Mouse (Mus musculus) CH12.LX (cell line): ENCODE measurements around the gene Pla1a. TPM values are rescaled to one million over a fixed set of nuclear protein-coding genes. Genes with fewer than 3 reads are reported as not detected.
A peak's percentile ranks its signal among the peaks of the same experiment; 100 is the strongest.

ENCODE experiments used
- DNase-seq: peaks from one replicate; pipeline ENCODE4 v3.0.0-alpha.2; 2013; ENCODE audit errors: extremely low read depth
- H3K27ac ChIP-seq: 2 replicates; pipeline ENCODE4 v1.5.1; 2012; ENCODE audit warnings: low read depth, mild to moderate bottlenecking, control low read depth, moderate library complexity; ENCODE audit not compliant: insufficient read depth
- H3K27me3 ChIP-seq: replicated peaks from 2 replicates; pipeline ENCODE3; 2012; ENCODE audit warnings: inconsistent platforms
- H3K36me3 ChIP-seq, 2 experiments: replicated peaks in 1 of 2; 2 replicates each; pipeline versions ENCODE3 to v1.6.1; 2012; ENCODE audit warnings: inconsistent platforms in 1 of 2, low read length in 1 of 2, mild to moderate bottlenecking in 1 of 2, mixed read lengths in 1 of 2, moderate library complexity in 1 of 2; ENCODE audit not compliant: control insufficient read depth in 1 of 2, insufficient read depth in 1 of 2
- H3K4me1 ChIP-seq, 2 experiments: 2 replicates each; pipeline ENCODE4 v1.6.1; 2012; ENCODE audit warnings: inconsistent platforms in 1 of 2, moderate library complexity in 1 of 2; ENCODE audit not compliant: insufficient read depth in 2 of 2, control insufficient read depth in 1 of 2
- H3K4me2 ChIP-seq: 2 replicates; pipeline ENCODE4 v1.6.1; 2012; ENCODE audit warnings: low read depth, mild to moderate bottlenecking, control low read depth; ENCODE audit not compliant: poor library complexity, insufficient read depth, severe bottlenecking
- H3K4me3 ChIP-seq, 3 experiments: fragments of 150-350 bp in 1 of 3; sonication (generic) in 1 of 3; replicated peaks in 1 of 3; 2 replicates each; pipeline versions ENCODE3 to v1.5.1; 2011 to 2012; ENCODE audit warnings: low read depth in 2 of 3, low read length in 2 of 3, mild to moderate bottlenecking in 2 of 3, moderate library complexity in 2 of 3, control low read depth in 1 of 3, improper control_type of control experiment in 1 of 3, inconsistent platforms in 1 of 3, mixed read lengths in 1 of 3; ENCODE audit not compliant: poor library complexity in 1 of 3
- H3K79me2 ChIP-seq: replicated peaks from 2 replicates; pipeline ENCODE4 v1.6.1; 2012; ENCODE audit warnings: mild to moderate bottlenecking, moderate library complexity; ENCODE audit not compliant: control insufficient read depth, poor library complexity, insufficient read depth, severe bottlenecking; ENCODE audit errors: extremely low read depth
- H3K9ac ChIP-seq: 2 replicates; pipeline ENCODE4 v1.6.1; 2012; ENCODE audit warnings: low read depth, mild to moderate bottlenecking, control low read depth, moderate library complexity; ENCODE audit not compliant: insufficient read depth
- H3K9me3 ChIP-seq: replicated peaks from 2 replicates; pipeline ENCODE3; 2012; ENCODE audit warnings: low read length, inconsistent platforms, mixed read lengths
- BHLHE40 ChIP-seq: IDR thresholded peaks from 2 replicates; pipeline ENCODE4 v1.6.1; 2011; ENCODE audit warnings: mild to moderate bottlenecking, low read depth, low read length, improper control_type of control experiment
- CHD2 ChIP-seq: IDR thresholded peaks from 2 replicates; pipeline ENCODE4 v1.6.1; 2011; ENCODE audit warnings: low read length, improper control_type of control experiment
- E2F4 ChIP-seq: IDR thresholded peaks from 2 replicates; pipeline ENCODE4 v1.6.1; 2011; ENCODE audit warnings: low read depth, low read length, improper control_type of control experiment; ENCODE audit not compliant: insufficient replicate concordance
- ETS1 ChIP-seq: conservative IDR thresholded peaks from 2 replicates; pipeline ENCODE4 v1.6.1; 2012; ENCODE audit warnings: low read depth, mild to moderate bottlenecking, inconsistent platforms, low read length, improper control_type of control experiment, moderate library complexity
- HCFC1 ChIP-seq: IDR thresholded peaks from 2 replicates; pipeline ENCODE4 v1.6.1; 2012; ENCODE audit warnings: low read depth, mild to moderate bottlenecking, inconsistent platforms, low read length, improper control_type of control experiment
- IRF4 ChIP-seq: IDR thresholded peaks from 2 replicates; pipeline ENCODE4 v1.6.1; 2014; ENCODE audit warnings: low read depth, mild to moderate bottlenecking, inconsistent platforms, low read length, improper control_type of control experiment
- JUN ChIP-seq: IDR thresholded peaks from 2 replicates; pipeline ENCODE4 v1.6.1; 2011; ENCODE audit warnings: low read depth, mild to moderate bottlenecking, low read length, improper control_type of control experiment, moderate library complexity; ENCODE audit not compliant: insufficient read depth
- JUND ChIP-seq: conservative IDR thresholded peaks from 2 replicates; pipeline ENCODE4 v1.6.1; 2011; ENCODE audit warnings: low read depth, low read length, improper control_type of control experiment
- MAFK ChIP-seq: IDR thresholded peaks from 2 replicates; pipeline ENCODE4 v1.6.1; 2011; ENCODE audit warnings: low read length, improper control_type of control experiment; ENCODE audit not compliant: insufficient replicate concordance
- MAZ ChIP-seq: IDR thresholded peaks from 2 replicates; pipeline ENCODE4 v1.6.1; 2012; ENCODE audit warnings: low read depth, mild to moderate bottlenecking, inconsistent platforms, low read length, improper control_type of control experiment, moderate library complexity
- PAX5 ChIP-seq: IDR thresholded peaks from 2 replicates; pipeline ENCODE4 v1.6.1; 2012; ENCODE audit warnings: low read length, inconsistent platforms, mixed read lengths
- POLR2A ChIP-seq: IDR thresholded peaks from 2 replicates; pipeline ENCODE4 v1.6.1; 2011; ENCODE audit warnings: low read depth, mild to moderate bottlenecking, improper control_type of control experiment, low read length
- POLR2AphosphoS2 ChIP-seq: IDR thresholded peaks from 2 replicates; pipeline ENCODE4 v1.6.1; 2011; ENCODE audit warnings: low read depth, low read length, improper control_type of control experiment
- RCOR1 ChIP-seq: conservative IDR thresholded peaks from 2 replicates; pipeline ENCODE4 v1.6.1; 2012; ENCODE audit warnings: low read depth, mild to moderate bottlenecking, inconsistent platforms, low read length, improper control_type of control experiment
- SIN3A ChIP-seq: IDR thresholded peaks from 2 replicates; pipeline ENCODE4 v1.6.1; 2012; ENCODE audit warnings: low read length, improper control_type of control experiment, inconsistent platforms
- TBP ChIP-seq: conservative IDR thresholded peaks from 2 replicates; pipeline ENCODE4 v1.6.1; 2011; ENCODE audit warnings: low read depth, low read length, improper control_type of control experiment
- TCF12 ChIP-seq: IDR thresholded peaks from 2 replicates; pipeline ENCODE4 v1.6.1; 2014; ENCODE audit warnings: low read depth, mild to moderate bottlenecking, inconsistent platforms, low read length, improper control_type of control experiment
- UBTF ChIP-seq: IDR thresholded peaks from 2 replicates; pipeline ENCODE4 v1.6.1; 2012; ENCODE audit warnings: low read depth, mild to moderate bottlenecking, inconsistent platforms, low read length, improper control_type of control experiment, moderate library complexity
- ZMIZ1 ChIP-seq: IDR thresholded peaks from 2 replicates; pipeline ENCODE4 v1.6.1; 2012; ENCODE audit warnings: low read depth, mild to moderate bottlenecking, inconsistent platforms, low read length, improper control_type of control experiment
- dilution Hi-C: fragments of 300-500 bp; cut with MboI; formaldehyde crosslinking; loops from 2 replicates; pipeline ENCODE4 v1.14.3; 2020; ENCODE audit warnings: low sequenced_read_pairs; ENCODE audit not compliant: extremely low pct_unique_long_range_greater_than_20kb, extremely low pct_ligation_motif_present
- in situ Hi-C: fragments of 300-500 bp; cut with MboI; formaldehyde crosslinking; loops from 3 replicates; pipeline ENCODE4 v1.14.3; 2019; ENCODE audit warnings: low sequenced_read_pairs, low pct_ligation_motif_present, low pct_unique_long_range_greater_than_20kb, mixed read lengths
- polyA plus RNA-seq: library from polyadenylated mRNA; unstranded; fragments of >175 nt; gene quantifications from 2 replicates; pipeline ENCODE4 v1.2.1, GENCODE M21; 2012; ENCODE audit warnings: low read depth; ENCODE audit not compliant: insufficient read length
- total RNA-seq, 2 experiments: library from RNA; depleted of rRNA; stranded (reverse); fragments of 300-350 nt in 1 of 2; fragments of >200 nt in 1 of 2; gene quantifications; 2 replicates each; pipeline ENCODE4 v1.2.3; 2012 to 2014

Gene Pla1a
- total and polyA plus RNA-seq, 3 experiments = 9.3 to 27.9 (median 14.3) TPM

GRCm38 (mm10) chr16:38358256-38358812, 74.6 kb downstream of the Pla1a start (continued):
- no peak for TF ChIP-seq MAZ
- no peak for TF ChIP-seq TCF12
- TF ChIP-seq BHLHE40 = peak; percentile 46; the same call in 1 of the 2 replicates
- no peak for TF ChIP-seq E2F4

- dilution Hi-C loops = no loop called here
- Histone ChIP-seq H3K4me2 (no peak overlapping the region), H3K79me2 (peaks cover 41% of the 10 kb centered on the region), H3K36me3 (peaks cover 33 to 82% of the 10 kb centered on the region in 2 experiments), H3K27ac (no peak overlapping the region), H3K27me3 (no peaks in the 10 kb centered on the region), H3K4me1 (peaks cover 25 to 58% of the 10 kb centered on the region in 2 experiments), H3K4me3 (no peak overlapping the region), H3K9me3 (peaks cover 2% of the 10 kb centered on the region), H3K9ac (no peak overlapping the region)
- TF ChIP-seq HCFC1 (no peak), MAFK (no peak), ETS1 (no peak), CHD2 (0 out of 2 replicates have a peak, but pooled peaks have one; percentile 31), UBTF (no peak), IRF4 (no peak), TBP (no peak), POLR2AphosphoS2 (peak; percentile 97), RCOR1 (no peak), MAZ (no peak), JUND (no peak), PAX5 (no peak), TCF12 (no peak), POLR2A (no peak)
- no peak for DNase-seq
- in situ Hi-C loops = no loop called here
These were observed 78.6 kb downstream of the Pla1a start for GRCm38 (mm10) chr16:38354185-38354913.

GRCm38 (mm10) chr16:38353642-38354041, 79.3 kb downstream of the Pla1a start:
- no peak for DNase-seq
- H3K27me3 ChIP-seq = no peaks in the 10 kb centered on the region
- H3K4me3 ChIP-seq = no peak overlapping the region
- in situ Hi-C loops = no loop called here
- peaks cover 24 to 56% of the 10 kb centered on the region in 2 experiments for H3K4me1 ChIP-seq
- H3K9me3 ChIP-seq = peaks cover 2% of the 10 kb centered on the region
- H3K79me2 ChIP-seq = peaks cover 46% of the 10 kb centered on the region
- no peak for TF ChIP-seq TBP
- no peak for TF ChIP-seq JUND
- no peak for TF ChIP-seq IRF4
- TF ChIP-seq JUN = no peak
- TF ChIP-seq SIN3A = no peak
- TF ChIP-seq ZMIZ1 = 0 out of 2 replicates have a peak, but pooled peaks have one; percentile 26
- H3K9ac ChIP-seq = no peak overlapping the region
- H3K27ac ChIP-seq = no peak overlapping the region
- H3K4me2 ChIP-seq = no peak overlapping the region
- dilution Hi-C loops = no loop called here
- peaks cover 38 to 84% of the 10 kb centered on the region in 2 experiments for H3K36me3 ChIP-seq
